ENCODE assay signal across 8 mouse cellular contexts in the genomic region with DNA sequence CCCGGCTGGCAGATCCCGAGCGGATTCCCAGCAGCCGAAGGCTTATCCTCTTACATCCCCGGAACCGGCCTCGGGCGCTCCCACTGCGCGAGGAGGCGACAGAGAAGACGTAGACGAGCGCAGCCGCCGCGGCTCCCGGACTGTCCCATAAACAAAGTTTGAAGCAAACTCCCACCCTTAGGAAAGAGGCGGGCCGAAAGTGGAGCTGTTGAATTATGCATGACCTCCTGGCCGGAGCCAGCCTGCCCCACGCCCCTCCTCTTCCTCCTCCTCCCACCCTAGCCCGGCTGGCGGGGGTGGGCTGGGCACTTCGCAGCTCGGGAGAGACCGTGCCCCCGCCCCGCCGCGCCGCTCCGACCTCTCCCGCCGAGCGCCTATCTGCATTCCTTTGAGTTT. TPM values are rescaled to one million over a fixed set of nuclear protein-coding genes. Genes with fewer than 3 reads are reported as not detected.
DNase-seq lines count a peak whose midpoint lies in the region; ATAC-seq and TF ChIP-seq lines count a peak whose summit lies in the region.

A gene (minus strand): TSS at position 251 of the 396 bp plus-strand sequence.

- peak within 1 kb of the TSS; percentile 88 for H3K4me3 ChIP-seq in gastrocnemius, adult 2 months
- peak within 1 kb of the TSS; percentile 75 for H3K4me3 ChIP-seq in hindbrain, embryonic 14.5 days (replicated peaks; ENCODE audit: low read length)
- peak within 1 kb of the TSS; percentile 70 for H3K4me3 ChIP-seq in left cerebral cortex, adult 2 months

- H3K27me3 ChIP-seq in hindbrain, embryonic 14.5 days (ENCODE audit: control insufficient read depth, insufficient read depth, low read length), result peaks cover 6% of the 10 kb centered on the region; the same call in 1 of the 2 replicates

- intact Hi-C loops in gastrocnemius, adult 2 months (cut with DNase I), result loop anchor here (2.0 to 5.0 kb wide), 3 partner anchors 47 to 105 kb away; no protein-coding TSS in a partner anchor
- intact Hi-C loops in left cerebral cortex, adult 2 months (cut with DNase I), result loop anchor here (1.0 to 5.0 kb wide), 3 partner anchors 45 to 104 kb away; no protein-coding TSS in a partner anchor

- 0 out of 2 replicates have a peak, but pooled peaks cover 10% of the 10 kb centered on the region for H3K4me1 ChIP-seq in hindbrain, embryonic 14.5 days (replicated peaks; ENCODE audit: control insufficient read depth, insufficient read depth, low read length)

- peak within 1 kb of the TSS; percentile 98 for H3K27ac ChIP-seq in gastrocnemius, adult 2 months
- peak within 1 kb of the TSS; percentile 83 for H3K27ac ChIP-seq in hindbrain, embryonic 14.5 days
- peak within 1 kb of the TSS; percentile 90 for H3K27ac ChIP-seq in left cerebral cortex, adult 2 months

- H3K36me3 ChIP-seq in hindbrain, embryonic 14.5 days (replicated peaks; ENCODE audit: control insufficient read depth, insufficient read depth), result no peaks in the 10 kb centered on the region

- TF ChIP-seq CTCF in gastrocnemius, adult 2 months (IDR thresholded peaks at IDR 0.05), result no peak
- TF ChIP-seq CTCF in left cerebral cortex, adult 2 months (IDR thresholded peaks at IDR 0.05), result no peak

- H3K9me3 ChIP-seq in hindbrain, embryonic 14.5 days (ENCODE audit: control insufficient read depth, low read length), result no peaks in the 10 kb centered on the region

- peak; percentile 94 for DNase-seq in adipocyte (ENCODE audit: low spot score)
- peak; percentile 37 to 58 for DNase-seq in cerebellum, postnatal 4 days (ENCODE audit: low spot score in 2 of 2)
- DNase-seq in gastrocnemius, adult 2 months, result peak; percentile 94
- peak; percentile 64 for DNase-seq in hindbrain, embryonic 14.5 days (ENCODE audit: low spot score)
- peak; percentile 57 to 70 for DNase-seq in left cerebral cortex, adult 2 months (ENCODE audit: extremely low spot score in 1 of 2, low spot score in 2 of 2)
- peak; percentile 94 to 98 for DNase-seq in lung, postnatal 4 days
- DNase-seq in right cerebral cortex, postnatal 10 days (ENCODE audit: low spot score in 2 of 2), result peak; percentile 80 to 82
- peak; percentile 96 for DNase-seq in yolk sac, embryonic 10.5 days (ENCODE audit: low spot score)

- peak within 1 kb of the TSS; percentile 69 for H3K9ac ChIP-seq in hindbrain, embryonic 14.5 days

- peak; percentile 87 for ATAC-seq in hindbrain, embryonic 14.5 days (ENCODE audit: low FRiP score)

- under 1% methylated on average over 36 of the region's 36 CpGs for WGBS in hindbrain, embryonic 14.5 days

- H3K4me2 ChIP-seq in hindbrain, embryonic 14.5 days (replicated peaks), result peak within 1 kb of the TSS; percentile 98

RNA-seq across cellular contexts. Expression of the gene that starts here (rescaled TPM):
- 10 to 100 TPM; 22.4 to 31.7 TPM for total RNA-seq in gastrocnemius, adult 2 months (2021)
- polyA plus RNA-seq in hindbrain, embryonic 14.5 days (2014; fragmentation: Nextera tagmentation; extraction: Ambion mirVana), result 8.0 and 8.6 TPM in 2 replicates
- 10 to 100 TPM; 12.0 to 12.4 TPM for total RNA-seq in left cerebral cortex, adult 2 months (2021)

Comparison
In these comparisons a context has a peak if more than half of its experiments do, and no peak if none do; other contexts are left out.
1. Peak in every context shown above with its lines: DNase-seq, ATAC-seq, H3K4me3 ChIP-seq and H3K27ac ChIP-seq.